Mouse (Mus musculus) stomach, embryonic 16.5 days (tissue): ENCODE data around the gene Cops2. TPM values are rescaled to one million over a fixed set of nuclear protein-coding genes. Genes with fewer than 3 reads are reported as not detected.

ENCODE experiments used
- ATAC-seq: fragments of 200-750 bp; cut with Nextera tagmentation; 2 replicates; pipeline ENCODE4 v1.8.0; 2017; ENCODE audit warnings: moderate number of reproducible peaks, moderate TSS enrichment; ENCODE audit not compliant: insufficient read depth, low FRiP score
- H3K27ac ChIP-seq: fragments of 300-500 bp; sonication (generic); 2 replicates; pipeline ENCODE4 v1.5.1; 2014; ENCODE audit warnings: low read length
- H3K27me3 ChIP-seq: fragments of 300-500 bp; sonication (generic); 2 replicates; pipeline ENCODE4 v1.6.1; 2014; ENCODE audit warnings: low read length, control low read depth, mixed read lengths; ENCODE audit not compliant: control insufficient read depth, insufficient read depth
- H3K36me3 ChIP-seq: fragments of 300-500 bp; sonication (generic); 2 replicates; pipeline ENCODE4 v1.6.1; 2014; ENCODE audit warnings: low read length; ENCODE audit not compliant: control insufficient read depth, insufficient read depth
- H3K4me1 ChIP-seq: fragments of 300-500 bp; sonication (generic); 2 replicates; pipeline ENCODE4 v1.6.1; 2014; ENCODE audit warnings: low read length, control low read depth, mixed read lengths; ENCODE audit not compliant: control insufficient read depth, insufficient read depth
- H3K4me2 ChIP-seq: fragments of 300-500 bp; sonication (generic); 2 replicates; pipeline ENCODE4 v1.6.1; 2014; ENCODE audit warnings: low read depth, low read length, mixed read lengths
- H3K4me3 ChIP-seq: fragments of 300-500 bp; sonication (generic); replicated peaks from 2 replicates; pipeline ENCODE4 v1.5.1; 2014; ENCODE audit warnings: mild to moderate bottlenecking, low read length
- H3K9ac ChIP-seq: fragments of 300-500 bp; sonication (generic); 2 replicates; pipeline ENCODE4 v1.6.1; 2014; ENCODE audit warnings: low read length
- H3K9me3 ChIP-seq: fragments of 300-500 bp; sonication (generic); replicated peaks from 2 replicates; pipeline ENCODE4 v1.6.1; 2016; ENCODE audit warnings: low read length, control low read depth; ENCODE audit not compliant: control insufficient read depth
- WGBS: fragments of 180-500 bp; shearing (Covaris S2); extraction: QIAGEN DNeasy Blood & Tissue Kit; methylation state at CpG from one replicate; pipeline ENCODE4 v1.1.7; 2014; 5-methylcytosine and 5-hydroxymethylcytosine counted together
- polyA plus RNA-seq: library from polyadenylated mRNA; unstranded; fragments of >200 nt; fragmentation: Nextera tagmentation; extraction: Ambion mirVana; gene quantifications from 2 replicates; pipeline ENCODE4 v1.2.1, GENCODE M21; 2015

The Cops2 gene
- polyA plus RNA-seq, 1 experiment from 2014 or later = 70.5 TPM

DNA sequence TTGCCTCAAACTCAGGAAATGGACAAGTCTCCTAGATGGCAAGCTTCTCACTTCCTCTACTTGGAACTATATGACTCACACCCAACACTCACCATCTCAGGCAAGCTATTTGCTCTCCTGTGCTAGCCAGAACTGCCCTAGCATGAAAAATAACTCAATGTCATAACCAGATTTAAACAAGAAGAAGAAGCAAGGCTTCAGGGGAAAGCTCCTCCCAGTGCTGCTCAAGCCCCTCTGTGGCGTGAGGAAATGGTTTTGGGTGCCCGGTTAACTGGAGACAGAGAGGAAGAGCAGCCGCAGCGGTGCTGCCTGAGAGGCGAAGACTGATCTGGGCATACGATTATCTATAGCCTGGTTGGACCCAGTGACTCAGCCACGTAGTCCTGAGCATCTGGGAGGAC lies 67.5 kb downstream of the Cops2 start:
- Histone ChIP-seq H3K4me3 (no peak overlapping the region), H3K4me2 (no peak overlapping the region), H3K27ac (no peak overlapping the region), H3K9me3 (no peaks in the 10 kb centered on the region), H3K27me3 (no peaks in the 10 kb centered on the region), H3K9ac (no peak overlapping the region), H3K36me3 (no peaks in the 10 kb centered on the region), H3K4me1 (no peaks in the 10 kb centered on the region)
- ATAC-seq = no peak
- WGBS = 62% methylated on average over 7 of the region's 7 CpGs

GRCm38 (mm10) chr2:125790242-125790641 lies 68.7 kb downstream of the Cops2 start:
- WGBS = 85% methylated on average over 4 of the region's 4 CpGs
- H3K9me3 ChIP-seq = no peaks in the 10 kb centered on the region
- no peaks in the 10 kb centered on the region for H3K4me1 ChIP-seq
- H3K36me3 ChIP-seq = no peaks in the 10 kb centered on the region
- H3K27ac ChIP-seq = no peak overlapping the region
- no peak for ATAC-seq
- no peak overlapping the region for H3K9ac ChIP-seq
- H3K4me3 ChIP-seq = no peak overlapping the region
- no peaks in the 10 kb centered on the region for H3K27me3 ChIP-seq
- H3K4me2 ChIP-seq = no peak overlapping the region

GRCm38 (mm10) chr2:125789265-125789664 lies 69.7 kb downstream of the Cops2 start:
- H3K4me2 ChIP-seq = no peak overlapping the region
- no peaks in the 10 kb centered on the region for H3K36me3 ChIP-seq
- no peaks in the 10 kb centered on the region for H3K9me3 ChIP-seq
- no peak for ATAC-seq
- H3K27me3 ChIP-seq = no peaks in the 10 kb centered on the region
- H3K4me3 ChIP-seq = no peak overlapping the region
- H3K27ac ChIP-seq = no peak overlapping the region
- no peak overlapping the region for H3K9ac ChIP-seq
- no peaks in the 10 kb centered on the region for H3K4me1 ChIP-seq
- WGBS = 62% methylated on average over 5 of the region's 5 CpGs

- ATAC-seq = no peak
Observed at GRCm38 (mm10) chr2:125788785-125789184, 70.2 kb downstream of the Cops2 start.

GRCm38 (mm10) chr2:125788351-125788750 lies 70.6 kb downstream of the Cops2 start:
- Histone ChIP-seq H3K36me3 (no peaks in the 10 kb centered on the region), H3K9me3 (no peaks in the 10 kb centered on the region), H3K4me1 (no peaks in the 10 kb centered on the region), H3K9ac (no peak overlapping the region), H3K27ac (no peak overlapping the region), H3K4me3 (no peak overlapping the region), H3K27me3 (no peaks in the 10 kb centered on the region), H3K4me2 (no peak overlapping the region)
- ATAC-seq = no peak

More at GRCm38 (mm10) chr2:125788785-125789184, 70.2 kb downstream of the Cops2 start:
- H3K36me3 ChIP-seq = no peaks in the 10 kb centered on the region
- H3K27ac ChIP-seq = no peak overlapping the region
- H3K9ac ChIP-seq = no peak overlapping the region
- H3K9me3 ChIP-seq = no peaks in the 10 kb centered on the region
- no peak overlapping the region for H3K4me3 ChIP-seq
- H3K4me1 ChIP-seq = no peaks in the 10 kb centered on the region
- no peaks in the 10 kb centered on the region for H3K27me3 ChIP-seq
- 62% methylated on average over 3 of the region's 3 CpGs for WGBS
- no peak overlapping the region for H3K4me2 ChIP-seq

DNA sequence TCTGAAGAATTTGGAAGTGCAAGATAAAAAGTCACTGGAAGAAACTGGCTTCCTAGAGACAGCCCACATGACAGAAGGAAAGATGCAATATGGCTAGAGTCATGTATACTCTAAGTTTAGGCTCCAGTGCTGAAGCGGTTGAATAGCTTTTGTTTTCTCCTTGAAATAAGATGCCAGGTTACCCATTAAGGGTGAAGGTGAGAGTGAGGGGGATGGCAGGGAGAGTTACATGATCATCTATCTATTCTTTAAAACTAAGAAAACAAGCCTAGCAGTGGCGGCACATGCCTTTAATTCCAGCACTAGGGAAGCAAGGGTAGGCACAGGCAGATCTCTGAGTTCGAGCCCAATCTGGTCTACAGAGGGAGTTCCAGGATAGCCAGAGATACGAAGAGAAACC lies 73.9 kb downstream of the Cops2 start:
- H3K9me3 ChIP-seq = no peaks in the 10 kb centered on the region
- no peak overlapping the region for H3K27ac ChIP-seq
- H3K4me2 ChIP-seq = no peak overlapping the region
- H3K4me1 ChIP-seq = peaks cover 8% of the 10 kb centered on the region
- H3K27me3 ChIP-seq = no peaks in the 10 kb centered on the region
- no peaks in the 10 kb centered on the region for H3K36me3 ChIP-seq
- ATAC-seq = no peak
- no peak overlapping the region for H3K9ac ChIP-seq
- H3K4me3 ChIP-seq = no peak overlapping the region
- WGBS = 63% methylated on average over 4 of the region's 4 CpGs

DNA sequence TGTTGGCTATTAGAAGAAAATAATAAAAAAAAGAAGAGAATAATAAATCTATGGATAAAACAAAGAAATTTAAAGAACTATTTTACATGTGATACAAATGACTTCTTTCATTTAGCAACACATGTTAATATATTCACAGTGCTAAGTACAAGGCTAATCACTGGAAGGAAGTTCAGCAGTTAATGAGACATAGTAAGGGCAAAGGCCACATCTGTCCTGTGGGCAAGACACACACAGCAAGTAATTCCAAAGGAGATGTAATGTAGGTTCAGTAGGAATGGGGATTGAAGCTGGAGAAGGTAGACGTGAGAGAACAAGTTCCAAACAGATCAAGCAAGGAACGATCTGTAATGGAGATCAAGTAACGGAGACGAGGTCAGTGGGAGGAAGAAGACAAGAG lies 74.5 kb downstream of the Cops2 start:
- peaks cover 8% of the 10 kb centered on the region for H3K4me1 ChIP-seq
- no peak overlapping the region for H3K9ac ChIP-seq
- H3K4me2 ChIP-seq = no peak overlapping the region
- ATAC-seq = no peak
- 71% methylated on average over 4 of the region's 4 CpGs for WGBS
- no peak overlapping the region for H3K4me3 ChIP-seq
- H3K27me3 ChIP-seq = no peaks in the 10 kb centered on the region
- H3K9me3 ChIP-seq = no peaks in the 10 kb centered on the region
- no peak overlapping the region for H3K27ac ChIP-seq
- no peaks in the 10 kb centered on the region for H3K36me3 ChIP-seq

GRCm38 (mm10) chr2:125783868-125784267 lies 75.1 kb downstream of the Cops2 start:
- ATAC-seq = no peak
- H3K27ac ChIP-seq = no peak overlapping the region
- no peak overlapping the region for H3K9ac ChIP-seq
- 60% methylated on average over 4 of the region's 4 CpGs for WGBS
- no peak overlapping the region for H3K4me2 ChIP-seq
- no peak overlapping the region for H3K4me3 ChIP-seq
- H3K36me3 ChIP-seq = no peaks in the 10 kb centered on the region
- H3K4me1 ChIP-seq = peaks cover 8% of the 10 kb centered on the region
- no peaks in the 10 kb centered on the region for H3K9me3 ChIP-seq
- no peaks in the 10 kb centered on the region for H3K27me3 ChIP-seq

- Histone ChIP-seq H3K36me3 (no peaks in the 10 kb centered on the region), H3K4me1 (peaks cover 8% of the 10 kb centered on the region), H3K27me3 (no peaks in the 10 kb centered on the region), H3K9me3 (no peaks in the 10 kb centered on the region), H3K4me3 (peak within 1 kb of the TSS; percentile 94), H3K9ac (peak within 1 kb of the TSS; percentile 96), H3K27ac (peak within 1 kb of the TSS; percentile 79), H3K4me2 (peak within 1 kb of the TSS; percentile 77)
- ATAC-seq = peak; percentile 97
- WGBS = under 1% methylated on average over 24 of the region's 28 CpGs
Observed at GRCm38 (mm10) chr2:125782719-125783109, 76.2 kb downstream of the Cops2 start, which contains the start of gene Secisbp2l. TSS of gene Secisbp2l (minus strand) at chr2:125782870.
